Mouse (Mus musculus): ENCODE data around the gene Lima1. TPM values are rescaled to one million over a fixed set of nuclear protein-coding genes. Genes with fewer than 3 reads are reported as not detected.

Lima1 gene
- polyA plus RNA-seq, 1 experiment from 2014 or later = 43.6 TPM

- Histone ChIP-seq H3K27me3 (no peaks in the 10 kb centered on the region), H3K9ac (no peak overlapping the region), H3K36me3 (peaks cover 14% of the 10 kb centered on the region), H3K9me3 (no peaks in the 10 kb centered on the region), H3K27ac (peak overlapping the region; percentile 71), H3K4me2 (no peak overlapping the region), H3K4me1 (no peaks in the 10 kb centered on the region), H3K4me3 (no peak overlapping the region)
- WGBS = 77% methylated on average over 24 of the region's 24 CpGs
- ATAC-seq (ENCODE audit: borderline replicate concordance, extremely low read depth, low FRiP score, low TSS enrichment) = peak; percentile 33; the same call in 1 of the 2 replicates
Measured at GRCm38 (mm10) chr15:99814554-99815260, 60.5 kb downstream of the Lima1 start.

- H3K27me3 ChIP-seq = no peaks in the 10 kb centered on the region
- no peak for ATAC-seq (ENCODE audit: borderline replicate concordance, extremely low read depth, low FRiP score, low TSS enrichment)
- H3K4me2 ChIP-seq = no peak overlapping the region
- H3K4me1 ChIP-seq = no peaks in the 10 kb centered on the region
- no peak overlapping the region for H3K9ac ChIP-seq
- H3K36me3 ChIP-seq = peaks cover 14% of the 10 kb centered on the region
- no peak overlapping the region for H3K4me3 ChIP-seq
- 91% methylated on average over 6 of the region's 6 CpGs for WGBS
- no peaks in the 10 kb centered on the region for H3K9me3 ChIP-seq
- H3K27ac ChIP-seq = no peak overlapping the region
Measured at GRCm38 (mm10) chr15:99813639-99814038, 61.6 kb downstream of the Lima1 start.

GRCm38 (mm10) chr15:99812097-99812496, 63.2 kb downstream of the Lima1 start:
- no peak overlapping the region for H3K27ac ChIP-seq
- WGBS = 54% methylated on average over 7 of the region's 7 CpGs
- no peak overlapping the region for H3K9ac ChIP-seq
- H3K4me1 ChIP-seq = no peaks in the 10 kb centered on the region
- no peaks in the 10 kb centered on the region for H3K9me3 ChIP-seq
- H3K27me3 ChIP-seq = no peaks in the 10 kb centered on the region
- H3K36me3 ChIP-seq = peaks cover 18% of the 10 kb centered on the region
- no peak for ATAC-seq (ENCODE audit: borderline replicate concordance, extremely low read depth, low FRiP score, low TSS enrichment)
- H3K4me2 ChIP-seq = no peak overlapping the region
- H3K4me3 ChIP-seq = no peak overlapping the region

- Histone ChIP-seq H3K36me3 (peaks cover 29% of the 10 kb centered on the region), H3K9ac (no peak overlapping the region), H3K4me1 (peaks cover 11% of the 10 kb centered on the region), H3K4me2 (no peak overlapping the region), H3K9me3 (no peaks in the 10 kb centered on the region), H3K4me3 (no peak overlapping the region), H3K27ac (no peak overlapping the region), H3K27me3 (no peaks in the 10 kb centered on the region)
- 68% methylated on average over 21 of the region's 21 CpGs for WGBS
- no peak for ATAC-seq (ENCODE audit: borderline replicate concordance, extremely low read depth, low FRiP score, low TSS enrichment)
Measured at GRCm38 (mm10) chr15:99807776-99808735, 67.2 kb downstream of the Lima1 start.

- Histone ChIP-seq H3K36me3 (peaks cover 37% of the 10 kb centered on the region), H3K27me3 (no peaks in the 10 kb centered on the region), H3K27ac (no peak overlapping the region), H3K4me3 (no peak overlapping the region), H3K9ac (no peak overlapping the region), H3K9me3 (no peaks in the 10 kb centered on the region), H3K4me2 (no peak overlapping the region), H3K4me1 (peaks cover 14% of the 10 kb centered on the region)
- no peak for ATAC-seq (ENCODE audit: borderline replicate concordance, extremely low read depth, low FRiP score, low TSS enrichment)
- WGBS = 60% methylated on average over 7 of the region's 7 CpGs
Measured at GRCm38 (mm10) chr15:99806171-99806570, 69.1 kb downstream of the Lima1 start.

DNA sequence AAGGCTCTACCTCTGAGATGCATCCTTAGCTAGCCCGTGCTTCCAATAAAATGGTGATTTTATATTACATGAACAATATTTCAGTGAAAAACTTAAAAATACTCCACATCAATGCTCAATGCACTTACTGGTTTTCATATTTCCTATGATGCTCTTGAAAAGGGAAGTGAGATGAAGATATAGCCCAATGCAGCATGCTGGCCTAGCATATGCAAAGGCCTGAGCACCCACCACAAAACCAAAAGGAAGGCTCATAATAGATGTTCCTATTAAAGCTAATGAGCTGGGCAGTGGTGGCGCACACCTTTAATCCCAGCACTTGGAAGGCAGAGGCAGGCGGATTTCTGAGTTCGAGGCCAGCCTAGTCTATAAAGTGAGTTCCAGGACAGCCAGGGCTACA, 69.6 kb downstream of the Lima1 start:
- Histone ChIP-seq H3K4me1 (peaks cover 14% of the 10 kb centered on the region), H3K27ac (no peak overlapping the region), H3K9ac (no peak overlapping the region), H3K9me3 (no peaks in the 10 kb centered on the region), H3K4me2 (no peak overlapping the region), H3K36me3 (peaks cover 41% of the 10 kb centered on the region), H3K4me3 (no peak overlapping the region), H3K27me3 (no peaks in the 10 kb centered on the region)
- ATAC-seq (ENCODE audit: borderline replicate concordance, extremely low read depth, low FRiP score, low TSS enrichment) = no peak
- WGBS = 93% methylated on average over 4 of the region's 4 CpGs

GRCm38 (mm10) chr15:99803186-99803644, 72.0 kb downstream of the Lima1 start:
- Histone ChIP-seq H3K4me2 (no peak overlapping the region), H3K36me3 (peaks cover 41% of the 10 kb centered on the region)
- ATAC-seq (ENCODE audit: borderline replicate concordance, extremely low read depth, low FRiP score, low TSS enrichment) = peak; percentile 77

GRCm38 (mm10) chr15:99801885-99802572, 73.2 kb downstream of the Lima1 start:
- Histone ChIP-seq H3K9me3 (no peaks in the 10 kb centered on the region), H3K27me3 (no peaks in the 10 kb centered on the region), H3K9ac (no peak overlapping the region), H3K27ac (no peak overlapping the region), H3K4me2 (no peak overlapping the region), H3K4me1 (peaks cover 18% of the 10 kb centered on the region), H3K4me3 (no peak overlapping the region), H3K36me3 (peaks cover 37% of the 10 kb centered on the region)
- WGBS = 61% methylated on average over 24 of the region's 24 CpGs
- ATAC-seq (ENCODE audit: borderline replicate concordance, extremely low read depth, low FRiP score, low TSS enrichment) = no peak

More at GRCm38 (mm10) chr15:99803186-99803644, 72.0 kb downstream of the Lima1 start:
- H3K9me3 ChIP-seq = no peaks in the 10 kb centered on the region
- 8% methylated on average over 6 of the region's 6 CpGs for WGBS
- peak overlapping the region; percentile 44 for H3K27ac ChIP-seq
- no peaks in the 10 kb centered on the region for H3K27me3 ChIP-seq
- no peak overlapping the region for H3K9ac ChIP-seq
- H3K4me3 ChIP-seq = no peak overlapping the region
- H3K4me1 ChIP-seq = peaks cover 15% of the 10 kb centered on the region

- H3K4me1 ChIP-seq = peaks cover 18% of the 10 kb centered on the region
- WGBS = 57% methylated on average over 6 of the region's 6 CpGs
- H3K4me2 ChIP-seq = no peak overlapping the region
- no peak overlapping the region for H3K4me3 ChIP-seq
- H3K36me3 ChIP-seq = peaks cover 31% of the 10 kb centered on the region
- no peaks in the 10 kb centered on the region for H3K27me3 ChIP-seq
- H3K9me3 ChIP-seq = no peaks in the 10 kb centered on the region
- H3K27ac ChIP-seq = no peak overlapping the region
- ATAC-seq (ENCODE audit: borderline replicate concordance, extremely low read depth, low FRiP score, low TSS enrichment) = no peak
- H3K9ac ChIP-seq = no peak overlapping the region
Measured at GRCm38 (mm10) chr15:99799706-99800105, 75.5 kb downstream of the Lima1 start.

GRCm38 (mm10) chr15:99797898-99798297, 77.4 kb downstream of the Lima1 start:
- peaks cover 6% of the 10 kb centered on the region for H3K4me1 ChIP-seq
- H3K27me3 ChIP-seq = no peaks in the 10 kb centered on the region
- 65% methylated on average over 5 of the region's 5 CpGs for WGBS
- ATAC-seq (ENCODE audit: borderline replicate concordance, extremely low read depth, low FRiP score, low TSS enrichment) = no peak
- H3K27ac ChIP-seq = 0 out of 2 replicates have a peak overlapping the region, but pooled peaks have one; percentile 19
- no peak overlapping the region for H3K9ac ChIP-seq
- no peak overlapping the region for H3K4me3 ChIP-seq
- H3K9me3 ChIP-seq = no peaks in the 10 kb centered on the region
- H3K4me2 ChIP-seq = no peak overlapping the region
- H3K36me3 ChIP-seq = peaks cover 30% of the 10 kb centered on the region

GRCm38 (mm10) chr15:99796735-99797134, 78.5 kb downstream of the Lima1 start:
- peaks cover 36% of the 10 kb centered on the region for H3K36me3 ChIP-seq
- H3K4me1 ChIP-seq = peaks cover 4% of the 10 kb centered on the region; the same call in 1 of the 2 replicates
- H3K4me3 ChIP-seq = no peak overlapping the region

More at GRCm38 (mm10) chr15:99796735-99797134, 78.5 kb downstream of the Lima1 start:
- Histone ChIP-seq H3K9me3 (no peaks in the 10 kb centered on the region), H3K27ac (no peak overlapping the region), H3K4me2 (no peak overlapping the region), H3K27me3 (no peaks in the 10 kb centered on the region), H3K9ac (no peak overlapping the region)
- WGBS = 82% methylated on average over 9 of the region's 9 CpGs
- ATAC-seq (ENCODE audit: borderline replicate concordance, extremely low read depth, low FRiP score, low TSS enrichment) = no peak

Measured in lung, embryonic 15.5 days (tissue).